Mouse (Mus musculus) heart, embryonic 14.5 days (tissue): ENCODE data around the gene Pigb. TPM values are rescaled to one million over a fixed set of nuclear protein-coding genes. Genes with fewer than 3 reads are reported as not detected.

Experiments used
- microRNA-seq: library from miRNA; unstranded; fragments of <30 nt; microRNA quantifications from one replicate; pipeline ENCODE4, GENCODE M21; 2016
- polyA plus RNA-seq: library from polyadenylated mRNA; unstranded; fragments of >200 nt; fragmentation: Nextera tagmentation; extraction: Ambion mirVana; gene quantifications from 2 replicates; pipeline ENCODE4 v1.2.1, GENCODE M21; 2014

The Pigb gene
- polyA plus RNA-seq, 1 experiment from 2014 or later: 9.4 TPM

Small RNAs within 50 kb of the gene (microRNA-seq; reads per million reads assigned to microRNA genes)
- gene Gm27353: not detected

Other genes starting within 250 kb of the Pigb start
- gene Prtg, start 233.5 kb downstream of the Pigb start, polyA plus RNA-seq: 0.82 and 1.1 TPM in 2 replicates
- gene Pygo1, start 114.7 kb downstream of the Pigb start, polyA plus RNA-seq: 2.9 and 3.2 TPM in 2 replicates
- gene Dyx1c1, start 81.6 kb downstream of the Pigb start, polyA plus RNA-seq: 0.74 and 0.78 TPM in 2 replicates
- not detected in 2 replicates for gene Gm44503, start 81.5 kb downstream of the Pigb start, polyA plus RNA-seq
- 15.5 and 19.1 TPM in 2 replicates for gene Ccpg1os, start 55.0 kb downstream of the Pigb start, polyA plus RNA-seq
- gene Ccpg1, start 54.9 kb downstream of the Pigb start, polyA plus RNA-seq: 29.8 and 31.3 TPM in 2 replicates
- gene Rab27a, start 4.5 kb upstream of the Pigb start, polyA plus RNA-seq: 1.4 and 1.6 TPM in 2 replicates
- gene Khdc3, start 61.5 kb upstream of the Pigb start, polyA plus RNA-seq: not detected in 2 replicates
- gene Gm20509, start 62.1 kb upstream of the Pigb start, polyA plus RNA-seq: not detected in 2 replicates
- 87.7 and 92.9 TPM in 2 replicates for gene Rsl24d1, start 73.0 kb upstream of the Pigb start, polyA plus RNA-seq